Comparison of ENCODE assay signal across 8 mouse cellular contexts in genomic region chr9:120691971-120692401, GRCm38 (mm10).
A peak's percentile ranks its signal among the peaks of the same experiment; 100 is the strongest.
DNase-seq lines count a peak whose midpoint lies in the region; ATAC-seq and TF ChIP-seq lines count a peak whose summit lies in the region.

No protein-coding gene starts in this region.

- peak; percentile 73 for ATAC-seq in inflammation-experienced regulatory T-cells, adult 6 months
- ATAC-seq in neural tube, embryonic 12.5 days (ENCODE audit: low FRiP score, low read depth), result peak; percentile 69
- no peak for ATAC-seq in erythroid progenitor cell, adult 5-6 weeks (replicated peaks; ENCODE audit: low FRiP score, poor library complexity, severe bottlenecking)

- H3K27ac ChIP-seq in kidney, adult 2 months (ENCODE audit: insufficient read depth, low read depth, low read length), result peak overlapping the region; percentile 76
- H3K27ac ChIP-seq in brown adipose tissue, adult 24 weeks (replicated peaks; ENCODE audit: low read depth, low read length), result peak overlapping the region; percentile 79
- H3K27ac ChIP-seq in neural tube, embryonic 12.5 days, result peak overlapping the region; percentile 43

- H3K4me1 ChIP-seq in kidney, adult 2 months (ENCODE audit: control insufficient read depth, insufficient read depth, low read length), result no peaks in the 10 kb centered on the region
- H3K4me1 ChIP-seq in brown adipose tissue, adult 24 weeks (ENCODE audit: control insufficient read depth, insufficient read depth, insufficient read length, low read length), result peaks cover 22% of the 10 kb centered on the region
- H3K4me1 ChIP-seq in neural tube, embryonic 12.5 days, result peaks cover 41% of the 10 kb centered on the region

- WGBS in kidney, adult 2 months, result 37% methylated on average over 14 of the region's 14 CpGs
- 11% methylated on average over 14 of the region's 14 CpGs for WGBS in neural tube, embryonic 12.5 days

- no peak overlapping the region for H3K4me3 ChIP-seq in kidney, adult 2 months (ENCODE audit: insufficient read depth, low read depth, low read length)
- H3K4me3 ChIP-seq in brown adipose tissue, adult 24 weeks (ENCODE audit: insufficient read depth, low read depth, low read length), result peak overlapping the region; percentile 17; the same call in 1 of the 2 replicates
- H3K4me3 ChIP-seq in neural tube, embryonic 12.5 days, result no peak overlapping the region

- H3K9me3 ChIP-seq in neural tube, embryonic 12.5 days, result no peaks in the 10 kb centered on the region

- TF ChIP-seq POLR2A in kidney, adult 2 months (IDR thresholded peaks at IDR 0.05; ENCODE audit: low read depth, low read length), result no peak

- no peaks in the 10 kb centered on the region for H3K36me3 ChIP-seq in kidney, adult 2 months (ENCODE audit: control insufficient read depth, insufficient read depth, low read length)
- H3K36me3 ChIP-seq in neural tube, embryonic 12.5 days, result no peaks in the 10 kb centered on the region

- H3K27me3 ChIP-seq in kidney, adult 2 months (replicated peaks; ENCODE audit: control insufficient read depth, insufficient read depth, low read length), result no peaks in the 10 kb centered on the region
- H3K27me3 ChIP-seq in neural tube, embryonic 12.5 days (replicated peaks), result no peaks in the 10 kb centered on the region

- DNase-seq in kidney, adult 2 months, result no peak
- DNase-seq in kidney, postnatal 25 days, result no peak
- no peak for DNase-seq in layer of hippocampus, adult 9-11 months
- DNase-seq in adrenal gland, adult 8-10 months, result no peak

- H3K9ac ChIP-seq in neural tube, embryonic 12.5 days, result no peak overlapping the region

- TF ChIP-seq CTCF in kidney, adult 2 months (conservative IDR thresholded peaks at IDR 0.05; ENCODE audit: insufficient read depth, insufficient read length, low read depth, low read length), result no peak

- peak overlapping the region; percentile 51 for H3K4me2 ChIP-seq in neural tube, embryonic 12.5 days (replicated peaks)
